Mouse (Mus musculus) cerebellum, adult (tissue): ENCODE results near the gene Urod.

Source experiments
- ATAC-seq: cut with Nextera tagmentation; 2 replicates; pipeline ENCODE4 v1.9.2; 2017; ENCODE audit warnings: mild to moderate bottlenecking, moderate library complexity, mixed read lengths; ENCODE audit not compliant: insufficient number of reproducible peaks, low FRiP score, low TSS enrichment

Urod gene

GRCm38 (mm10) chr4:116993672-116994621, at the start of gene Urod:
TSS of gene Urod (minus strand) at chr4:116994413.
- ATAC-seq = peak; percentile 62; the same call in 1 of the 2 replicates

- peak; percentile 61; the same call in 1 of the 2 replicates for ATAC-seq
Observed at GRCm38 (mm10) chr4:117041283-117041721, 47.1 kb upstream of the Urod start.

- no peak for ATAC-seq
Observed at GRCm38 (mm10) chr4:117040791-117041190, 46.6 kb upstream of the Urod start.

GRCm38 (mm10) chr4:117039925-117040687, 45.9 kb upstream of the Urod start:
- no peak for ATAC-seq

- no peak for ATAC-seq
Observed at GRCm38 (mm10) chr4:117031105-117031504, 36.9 kb upstream of the Urod start.

- no peak for ATAC-seq
Observed at GRCm38 (mm10) chr4:117023469-117023868, 29.3 kb upstream of the Urod start.

- ATAC-seq = peak; percentile 97
Observed at GRCm38 (mm10) chr4:117019206-117020134, 25.3 kb upstream of the Urod start, which contains the start of gene Eif2b3. TSS of gene Eif2b3 (plus strand) at chr4:117019402.

- ATAC-seq = no peak
Observed at GRCm38 (mm10) chr4:117018327-117018726, 24.1 kb upstream of the Urod start.

GRCm38 (mm10) chr4:117017738-117018137, 23.5 kb upstream of the Urod start:
- no peak for ATAC-seq

- no peak for ATAC-seq
Observed at GRCm38 (mm10) chr4:117014901-117015415, 20.7 kb upstream of the Urod start.

GRCm38 (mm10) chr4:117013596-117013995, 19.4 kb upstream of the Urod start:
- no peak for ATAC-seq

- no peak for ATAC-seq
Observed at GRCm38 (mm10) chr4:117010231-117010630, 16.0 kb upstream of the Urod start.

GRCm38 (mm10) chr4:117007058-117007457, 12.8 kb upstream of the Urod start:
- no peak for ATAC-seq

GRCm38 (mm10) chr4:117005611-117006400, 11.6 kb upstream of the Urod start:
- ATAC-seq = no peak

- no peak for ATAC-seq
Observed at GRCm38 (mm10) chr4:117004649-117005048, 10.4 kb upstream of the Urod start.

GRCm38 (mm10) chr4:117002543-117003521, 8.6 kb upstream of the Urod start:
- ATAC-seq = peak; percentile 56; the same call in 1 of the 2 replicates

GRCm38 (mm10) chr4:117001957-117002356, 7.7 kb upstream of the Urod start:
- ATAC-seq = no peak
